Mouse (Mus musculus) hematopoietic stem cell, adult 5-6 weeks (primary cell): ENCODE results near the gene Zscan4d. TPM values are rescaled to one million over a fixed set of nuclear protein-coding genes. Genes with fewer than 3 reads are reported as not detected.
"Not testable (repeated sequence)": the region's sequence is repeated elsewhere in the genome, so short reads cannot be mapped to it uniquely, and the experiment has no call there.

Source experiments
- ATAC-seq, 2 experiments: fragments of 125-278 bp in 1 of 2; replicated peaks in 1 of 2; 2 replicates each; pipeline ENCODE4 v1.8.0; 2016 to 2017; ENCODE audit warnings: inconsistent platforms in 2 of 2, mild to moderate bottlenecking in 2 of 2, moderate number of reproducible peaks in 2 of 2, low read depth in 1 of 2, moderate TSS enrichment in 1 of 2; ENCODE audit not compliant: low FRiP score in 2 of 2, poor library complexity in 2 of 2, severe bottlenecking in 2 of 2, insufficient read depth in 1 of 2, low TSS enrichment in 1 of 2
- total RNA-seq: library from RNA; stranded (forward); fragments of 172-1452, 232-1000 nt; gene quantifications from 2 replicates; pipeline ENCODE4 v1.2.3, GENCODE M21; 2017

The Zscan4d gene
- not detected in 2 replicates for total RNA-seq

DNA sequence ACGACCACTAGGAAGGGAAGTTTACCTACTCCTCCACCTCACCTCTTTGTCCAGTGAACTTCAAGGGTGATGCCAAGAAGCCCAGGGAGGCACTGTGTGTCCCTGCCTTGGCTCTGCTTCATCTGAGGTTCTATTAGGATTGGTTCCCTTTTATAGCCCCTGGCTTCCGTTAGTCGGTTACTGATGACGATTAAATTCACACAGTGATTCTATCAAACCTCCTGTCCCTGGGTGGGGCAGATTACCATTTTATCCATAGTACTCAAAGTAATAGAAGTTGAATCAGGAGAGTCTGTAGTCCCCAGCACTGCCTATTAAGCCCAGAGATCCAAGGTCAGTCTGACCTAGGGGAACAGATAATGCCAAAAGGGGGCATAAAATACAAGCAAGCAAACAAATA is at the start of gene Zscan4d:
Gene Zscan4d, minus strand, starts transcription at position 101 of the 400 bp plus-strand sequence.
- ATAC-seq, result not testable (repeated sequence)

- not testable (repeated sequence) for ATAC-seq
Observed at GRCm38 (mm10) chr7:11158036-11158435, 7.9 kb downstream of the Zscan4d start.

Other genes with a start within 250 kb of the Zscan4d start
- gene Zscan4c, start 160.4 kb downstream of the Zscan4d start, total RNA-seq, result not detected in 2 replicates
- not detected in 2 replicates for gene Zscan4-ps1, start 96.5 kb downstream of the Zscan4d start, total RNA-seq
- not detected in 2 replicates for gene Zscan4e, start 144.5 kb upstream of the Zscan4d start, total RNA-seq
- gene Zscan4f, start 231.8 kb upstream of the Zscan4d start, total RNA-seq, result not detected in 2 replicates